Mouse (Mus musculus) B cell, adult 62 days (primary cell): ENCODE data around the gene Olfr733. TPM values are rescaled to one million over a fixed set of nuclear protein-coding genes. Genes with fewer than 3 reads are reported as not detected.

Experiments
- total RNA-seq: library from RNA; stranded (reverse); gene quantifications from 4 replicates; pipeline ENCODE4 v1.2.4, GENCODE M21; 2023

Gene Olfr733
- not detected in 4 replicates for total RNA-seq

GRCm38 (mm10) chr14:50301422-50301821 lies at the start of gene Olfr733:
Gene Olfr733 (minus strand): TSS chr14:50301522.

GRCm38 (mm10) chr14:50348796-50349195 lies 47.5 kb upstream of the Olfr733 start, which contains the start of gene Olfr735:
Gene Olfr735 (minus strand): TSS chr14:50348872.

GRCm38 (mm10) chr14:50326661-50327060 lies 25.3 kb upstream of the Olfr733 start, which contains the start of gene Olfr734:
Gene Olfr734 (minus strand): TSS chr14:50326761.

GRCm38 (mm10) chr14:50284106-50284505 lies 17.2 kb downstream of the Olfr733 start, which contains the start of gene Olfr732:
Gene Olfr732 (minus strand): TSS chr14:50284206.

Other genes with a start within 250 kb of the Olfr733 start
- gene Olfr726, start 210.6 kb downstream of the Olfr733 start, total RNA-seq, result not detected in 4 replicates
- not detected in 4 replicates for gene Olfr727, start 178.3 kb downstream of the Olfr733 start, total RNA-seq
- gene Olfr728, start 158.8 kb downstream of the Olfr733 start, total RNA-seq, result not detected in 4 replicates
- not detected in 4 replicates for gene Olfr729, start 148.6 kb downstream of the Olfr733 start, total RNA-seq
- gene Olfr730, start 113.3 kb downstream of the Olfr733 start, total RNA-seq, result not detected in 4 replicates
- not detected in 4 replicates for gene Olfr731, start 59.7 kb downstream of the Olfr733 start, total RNA-seq
- not detected in 4 replicates for gene Olfr732, start 17.3 kb downstream of the Olfr733 start, total RNA-seq
- gene Olfr734, start 25.2 kb upstream of the Olfr733 start, total RNA-seq, result not detected in 4 replicates
- gene Olfr735, start 47.4 kb upstream of the Olfr733 start, total RNA-seq, result 0.13 TPM in 1 of 4 replicates, not detected in the others
- gene Tlr11, start 56.4 kb upstream of the Olfr733 start, total RNA-seq, result not detected in 4 replicates
- gene Olfr736, start 79.6 kb upstream of the Olfr733 start, total RNA-seq, result not detected in 4 replicates
- gene Olfr738, start 106.0 kb upstream of the Olfr733 start, total RNA-seq, result not detected in 4 replicates
- not detected in 4 replicates for gene Olfr739, start 117.1 kb upstream of the Olfr733 start, total RNA-seq
- gene Olfr740, start 144.0 kb upstream of the Olfr733 start, total RNA-seq, result not detected in 4 replicates
- gene Olfr741, start 171.2 kb upstream of the Olfr733 start, total RNA-seq, result not detected in 4 replicates
- gene Olfr742, start 202.1 kb upstream of the Olfr733 start, total RNA-seq, result not detected in 4 replicates
- gene Olfr743, start 220.3 kb upstream of the Olfr733 start, total RNA-seq, result not detected in 4 replicates